Mouse (Mus musculus) lung, adult 2 months (tissue): Measurements from ENCODE around the gene Ngf. TPM values are rescaled to one million over a fixed set of nuclear protein-coding genes. Genes with fewer than 3 reads are reported as not detected.

Experiments
- DNase-seq: peaks from one replicate; pipeline ENCODE4 v3.0.0; 2022
- H3K4me1 ChIP-seq: fragments of 200-500 bp; 2 replicates; pipeline ENCODE4 v1.6.1; 2011; ENCODE audit warnings: low read length; ENCODE audit not compliant: control insufficient read depth, insufficient read depth
- H3K4me3 ChIP-seq: fragments of 200-500 bp; replicated peaks from 2 replicates; pipeline ENCODE3; 2011; ENCODE audit warnings: low read depth, mild to moderate bottlenecking, control low read depth, low read length; ENCODE audit errors: extremely low read depth
- CTCF ChIP-seq: fragments of 200-500 bp; IDR thresholded peaks from 2 replicates; pipeline ENCODE4 v1.5.1; 2011; ENCODE audit warnings: mild to moderate bottlenecking, low read length, control low read depth; ENCODE audit not compliant: insufficient read depth
- POLR2A ChIP-seq: fragments of 200-500 bp; IDR thresholded peaks from 2 replicates; pipeline ENCODE4 v1.6.1; 2011; ENCODE audit warnings: low read depth, mild to moderate bottlenecking, control low read depth, low read length, borderline replicate concordance; ENCODE audit errors: extremely low read depth
- WGBS: fragments of 180-500 bp; shearing (Covaris S2); methylation state at CpG from one replicate; pipeline ENCODE4 v1.1.7; 2018; 5-methylcytosine and 5-hydroxymethylcytosine counted together
- polyA plus RNA-seq: library from polyadenylated mRNA; depleted of rRNA; stranded (reverse); fragments of >200 nt; gene quantifications from 2 replicates; pipeline ENCODE4 v1.2.3, GENCODE M21; 2012

The Ngf gene
- polyA plus RNA-seq, 1 experiment: 1.7 TPM

- TF ChIP-seq CTCF: no peak
- TF ChIP-seq POLR2A: no peak
- WGBS: 72% methylated on average over 4 of the region's 4 CpGs
- no peak for DNase-seq
- H3K4me1 ChIP-seq: no peaks in the 10 kb centered on the region
- H3K4me3 ChIP-seq: no peak overlapping the region
Measured at GRCm38 (mm10) chr3:102505129-102505528, 35.4 kb downstream of the Ngf start.

- Histone ChIP-seq H3K4me3 (no peak overlapping the region), H3K4me1 (no peaks in the 10 kb centered on the region)
- TF ChIP-seq POLR2A: no peak
- no peak for TF ChIP-seq CTCF
- 65% methylated on average over 12 of the region's 12 CpGs for WGBS
- no peak for DNase-seq
Measured at GRCm38 (mm10) chr3:102506061-102506460, 36.3 kb downstream of the Ngf start.

- H3K4me1 ChIP-seq: no peaks in the 10 kb centered on the region
- DNase-seq: no peak
- 80% methylated on average over 8 of the region's 8 CpGs for WGBS
- TF ChIP-seq CTCF (no peak), POLR2A (no peak)
- H3K4me3 ChIP-seq: no peak overlapping the region
Measured at GRCm38 (mm10) chr3:102507666-102508260, 38.0 kb downstream of the Ngf start.

GRCm38 (mm10) chr3:102508455-102508854 lies 38.7 kb downstream of the Ngf start:
- TF ChIP-seq CTCF (no peak), POLR2A (no peak)
- WGBS: 70% methylated on average over 9 of the region's 9 CpGs
- DNase-seq: no peak
- Histone ChIP-seq H3K4me1 (no peaks in the 10 kb centered on the region), H3K4me3 (no peak overlapping the region)

DNA sequence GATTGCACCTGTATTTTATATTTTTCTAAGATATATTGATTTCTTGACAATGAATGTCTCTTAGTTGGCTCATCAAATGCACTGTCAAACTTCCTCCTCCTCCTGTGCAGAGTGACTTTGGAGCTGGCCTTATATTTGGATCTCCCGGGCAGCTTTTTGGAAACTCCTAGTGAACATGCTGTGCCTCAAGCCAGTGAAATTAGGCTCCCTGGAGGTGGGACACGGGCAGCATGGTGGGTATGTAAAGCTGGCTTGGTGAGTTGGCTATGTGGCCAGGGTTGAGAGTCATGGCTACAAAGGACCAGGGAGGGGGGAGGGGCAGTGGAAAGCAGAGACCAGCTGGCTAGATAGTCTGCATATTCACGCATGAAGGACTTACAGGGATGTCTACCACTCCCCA lies 39.9 kb downstream of the Ngf start:
- TF ChIP-seq CTCF (no peak), POLR2A (no peak)
- 73% methylated on average over 3 of the region's 3 CpGs for WGBS
- H3K4me3 ChIP-seq: no peak overlapping the region
- DNase-seq: no peak
- H3K4me1 ChIP-seq: no peaks in the 10 kb centered on the region

DNA sequence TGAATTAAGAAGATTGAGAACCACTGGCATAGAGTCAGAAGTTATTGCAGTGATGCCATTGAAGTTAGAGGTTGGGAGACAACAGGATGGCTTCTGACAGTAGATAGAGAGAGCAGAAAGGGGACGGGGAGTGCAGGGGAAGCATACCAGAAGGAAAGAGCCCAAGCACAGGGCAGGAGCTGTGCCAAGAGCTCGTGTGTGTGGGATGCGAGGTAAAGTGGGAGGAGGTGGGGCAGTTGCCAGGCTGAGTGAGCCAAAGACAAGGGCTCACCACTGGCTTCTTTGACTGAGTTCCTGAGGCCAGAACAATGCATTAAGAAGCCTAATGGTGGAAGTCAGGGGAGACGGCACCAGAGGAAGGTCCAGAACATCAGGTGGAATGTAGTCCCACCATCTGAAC lies 47.2 kb downstream of the Ngf start:
- DNase-seq: no peak
- TF ChIP-seq CTCF (no peak), POLR2A (no peak)
- Histone ChIP-seq H3K4me3 (no peak overlapping the region), H3K4me1 (no peaks in the 10 kb centered on the region)
- WGBS: 67% methylated on average over 4 of the region's 4 CpGs

GRCm38 (mm10) chr3:102521061-102521460 lies 51.3 kb downstream of the Ngf start:
- no peak for DNase-seq
- no peaks in the 10 kb centered on the region for H3K4me1 ChIP-seq
- 68% methylated on average over 5 of the region's 5 CpGs for WGBS
- TF ChIP-seq POLR2A (no peak), CTCF (no peak)
- no peak overlapping the region for H3K4me3 ChIP-seq

DNA sequence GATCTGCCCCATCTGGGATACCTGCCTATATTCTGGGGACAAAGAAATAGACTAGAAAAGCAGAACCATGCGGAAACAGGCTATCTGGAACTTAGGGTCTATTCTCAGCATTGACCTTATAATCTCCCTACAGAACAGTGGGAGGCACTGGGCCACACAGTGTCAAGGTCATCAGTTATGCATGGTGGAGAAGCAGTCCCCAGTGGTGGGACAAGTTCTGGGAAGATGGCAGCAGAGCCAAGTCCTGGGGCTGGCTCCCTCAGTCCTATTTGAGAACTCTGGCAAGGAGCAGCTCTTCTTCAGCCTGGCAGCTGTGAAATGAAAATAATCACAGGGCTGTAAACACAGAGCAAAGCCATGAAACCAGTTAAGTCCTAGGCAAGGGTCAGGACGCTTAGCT lies 54.0 kb downstream of the Ngf start:
- DNase-seq: no peak
- no peak for TF ChIP-seq CTCF
- TF ChIP-seq POLR2A: no peak
- Histone ChIP-seq H3K4me1 (no peaks in the 10 kb centered on the region; the same call in 1 of the 2 replicates), H3K4me3 (no peak overlapping the region)
- WGBS: 90% methylated on average over 2 of the region's 2 CpGs

DNA sequence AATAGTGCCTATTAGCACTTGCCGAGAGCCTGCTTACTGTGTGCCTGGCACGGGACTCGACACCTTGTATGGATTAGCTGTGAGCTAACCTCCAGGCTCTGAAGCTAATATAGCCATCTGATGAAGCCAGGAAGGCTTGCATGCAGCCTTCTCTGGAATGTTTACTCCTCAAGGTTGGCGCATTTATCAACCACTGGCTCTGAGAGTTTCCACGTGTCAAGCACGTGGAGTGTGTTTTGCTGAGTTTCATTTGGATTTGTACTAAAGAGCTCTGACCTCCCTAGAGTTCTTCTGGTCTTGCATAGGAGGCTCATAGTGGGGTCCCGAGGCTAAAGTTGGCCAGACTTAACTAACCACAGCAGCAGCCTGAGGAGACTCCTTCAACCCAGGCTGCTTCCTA lies 55.2 kb downstream of the Ngf start:
- H3K4me1 ChIP-seq: no peaks in the 10 kb centered on the region; the same call in 1 of the 2 replicates
- TF ChIP-seq CTCF (no peak), POLR2A (no peak)
- H3K4me3 ChIP-seq: no peak overlapping the region
- WGBS: 58% methylated on average over 7 of the region's 7 CpGs
- no peak for DNase-seq

GRCm38 (mm10) chr3:102525856-102526255 lies 56.1 kb downstream of the Ngf start:
- DNase-seq: no peak
- 47% methylated on average over 8 of the region's 8 CpGs for WGBS
- TF ChIP-seq POLR2A: no peak
- no peak for TF ChIP-seq CTCF
- H3K4me1 ChIP-seq: no peaks in the 10 kb centered on the region; the same call in 1 of the 2 replicates
- no peak overlapping the region for H3K4me3 ChIP-seq
